In genomic region chr12:68463032-68463431, GRCm38 (mm10) we compare ENCODE assay signal across 10 mouse cellular contexts.
A peak's percentile ranks its signal among the peaks of the same experiment; 100 is the strongest.
DNase-seq lines count a peak whose midpoint lies in the region; ATAC-seq and TF ChIP-seq lines count a peak whose summit lies in the region.
"Had no signal": no experiment of that assay in that cellular context is flagged by ENCODE, and none has a peak within 500 bp of the region (broad histone marks: within the 10 kb centered on the region; RNA-seq: fewer than 3 reads in every experiment).

No protein-coding gene starts in this region.

- no peak overlapping the region for H3K4me2 ChIP-seq in intestine, embryonic 14.5 days (ENCODE audit: low read length)
- no peak overlapping the region for H3K4me2 ChIP-seq in intestine, postnatal 0 days (replicated peaks; ENCODE audit: low read depth)
- H3K4me2 ChIP-seq in intestine, embryonic 16.5 days (ENCODE audit: low read depth, low read length), result no peak overlapping the region
- 0 out of 2 replicates have a peak overlapping the region, but pooled peaks have one; percentile 3 for H3K4me2 ChIP-seq in stomach, embryonic 16.5 days (ENCODE audit: low read depth, low read length)

- H3K9ac ChIP-seq in intestine, embryonic 14.5 days (ENCODE audit: low read length), result no peak overlapping the region
- H3K9ac ChIP-seq in intestine, postnatal 0 days (ENCODE audit: low read depth, low read length), result no peak overlapping the region
- H3K9ac ChIP-seq in intestine, embryonic 16.5 days (ENCODE audit: low read depth, low read length), result no peak overlapping the region
- H3K9ac ChIP-seq in stomach, embryonic 16.5 days (ENCODE audit: low read length), result no peak overlapping the region

- H3K9me3 ChIP-seq in intestine, embryonic 14.5 days (ENCODE audit: control insufficient read depth, low read length), result peaks cover 5% of the 10 kb centered on the region; the same call in 1 of the 2 replicates
- no peaks in the 10 kb centered on the region for H3K9me3 ChIP-seq in intestine, postnatal 0 days (ENCODE audit: control insufficient read depth)
- peaks cover 5% of the 10 kb centered on the region; the same call in 1 of the 2 replicates for H3K9me3 ChIP-seq in intestine, embryonic 16.5 days (ENCODE audit: control insufficient read depth, low read length)
- 0 out of 2 replicates have a peak, but pooled peaks cover 3% of the 10 kb centered on the region for H3K9me3 ChIP-seq in stomach, embryonic 16.5 days (replicated peaks; ENCODE audit: control insufficient read depth, low read length)

- 26% methylated on average over 4 of the region's 4 CpGs for WGBS in intestine, embryonic 14.5 days
- 39% methylated on average over 4 of the region's 4 CpGs for WGBS in intestine, postnatal 0 days
- 33% methylated on average over 4 of the region's 4 CpGs for WGBS in intestine, embryonic 16.5 days
- WGBS in stomach, embryonic 16.5 days, result 21% methylated on average over 4 of the region's 4 CpGs

- H3K4me1 ChIP-seq in intestine, embryonic 14.5 days (replicated peaks; ENCODE audit: control insufficient read depth, insufficient read depth, low read length), result peaks cover 4% of the 10 kb centered on the region; the same call in 1 of the 2 replicates
- H3K4me1 ChIP-seq in intestine, postnatal 0 days (replicated peaks; ENCODE audit: control insufficient read depth, insufficient read depth, low read length), result no peaks in the 10 kb centered on the region
- H3K4me1 ChIP-seq in intestine, embryonic 16.5 days (ENCODE audit: control insufficient read depth, insufficient read depth, low read length), result no peaks in the 10 kb centered on the region
- no peaks in the 10 kb centered on the region for H3K4me1 ChIP-seq in stomach, embryonic 16.5 days (ENCODE audit: control insufficient read depth, insufficient read depth, low read length)

- H3K36me3 ChIP-seq in intestine, embryonic 14.5 days (ENCODE audit: control insufficient read depth, insufficient read depth, low read length), result no peaks in the 10 kb centered on the region
- no peaks in the 10 kb centered on the region for H3K36me3 ChIP-seq in intestine, postnatal 0 days (ENCODE audit: control insufficient read depth, insufficient read depth)
- no peaks in the 10 kb centered on the region for H3K36me3 ChIP-seq in intestine, embryonic 16.5 days (ENCODE audit: control insufficient read depth, insufficient read depth, low read length)
- no peaks in the 10 kb centered on the region for H3K36me3 ChIP-seq in stomach, embryonic 16.5 days (ENCODE audit: control insufficient read depth, insufficient read depth, low read length)

- no peak for TF ChIP-seq CTCF in intestine, postnatal 0 days (IDR thresholded peaks at IDR 0.05; ENCODE audit: low read depth)

- peak overlapping the region; percentile 35; the same call in 1 of the 2 replicates for H3K27ac ChIP-seq in intestine, embryonic 14.5 days (ENCODE audit: low read depth)
- no peak overlapping the region for H3K27ac ChIP-seq in intestine, postnatal 0 days (ENCODE audit: low read depth, low read length)
- no peak overlapping the region for H3K27ac ChIP-seq in intestine, embryonic 16.5 days (ENCODE audit: low read length)
- H3K27ac ChIP-seq in stomach, embryonic 16.5 days (ENCODE audit: low read length), result 0 out of 2 replicates have a peak overlapping the region, but pooled peaks have one; percentile 24

- DNase-seq in intestine, embryonic 14.5 days (ENCODE audit: low spot score), result peak; percentile 52
- DNase-seq in forelimb bud, embryonic 11.5 days (ENCODE audit: low read depth, low spot score), result peak; percentile 19
- peak; percentile 41 for DNase-seq in lung, postnatal 25 days (ENCODE audit: low spot score)
- no peak for DNase-seq in MN1 (ENCODE audit: low spot score)
- DNase-seq in ovary, adult 18-20 months (ENCODE audit: low spot score), result no peak

- no peak overlapping the region for H3K4me3 ChIP-seq in intestine, embryonic 14.5 days (ENCODE audit: low read depth, low read length)
- no peak overlapping the region for H3K4me3 ChIP-seq in intestine, postnatal 0 days (ENCODE audit: low read depth, low read length)
- no peak overlapping the region for H3K4me3 ChIP-seq in intestine, embryonic 16.5 days (ENCODE audit: low read length)
- no peak overlapping the region for H3K4me3 ChIP-seq in stomach, embryonic 16.5 days (replicated peaks; ENCODE audit: low read length)
- H3K4me3 ChIP-seq: erythroblast, embryonic 14.5 days; myocyte had no signal

- ATAC-seq in intestine, embryonic 14.5 days (replicated peaks; ENCODE audit: low FRiP score, low TSS enrichment, low read depth), result peak; percentile 62; the same call in 1 of the 2 replicates
- ATAC-seq in intestine, postnatal 0 days, result no peak
- ATAC-seq in intestine, embryonic 16.5 days, result peak; percentile 81
- peak; percentile 76 for ATAC-seq in stomach, embryonic 16.5 days (ENCODE audit: insufficient read depth, low FRiP score)

- H3K27me3 ChIP-seq in intestine, embryonic 14.5 days (replicated peaks; ENCODE audit: control insufficient read depth, insufficient read depth, low read length), result no peaks in the 10 kb centered on the region
- H3K27me3 ChIP-seq in intestine, postnatal 0 days (replicated peaks; ENCODE audit: control insufficient read depth, insufficient read depth, low read length), result no peaks in the 10 kb centered on the region
- no peaks in the 10 kb centered on the region for H3K27me3 ChIP-seq in intestine, embryonic 16.5 days (replicated peaks; ENCODE audit: control insufficient read depth, insufficient read depth, low read length)
- H3K27me3 ChIP-seq in stomach, embryonic 16.5 days (ENCODE audit: control insufficient read depth, insufficient read depth, low read length), result no peaks in the 10 kb centered on the region

Comparison
In these comparisons a context has a peak if more than half of its experiments do, and no peak if none do; other contexts are left out.
1. H3K27ac ChIP-seq: peak in intestine, embryonic 14.5 days (single experiment) and stomach, embryonic 16.5 days (single experiment); none in intestine, postnatal 0 days (single experiment) and intestine, embryonic 16.5 days (single experiment).
2. DNase-seq: peak in intestine, embryonic 14.5 days (single experiment), forelimb bud, embryonic 11.5 days (single experiment) and lung, postnatal 25 days (single experiment); none in MN1 (single experiment) and ovary, adult 18-20 months (single experiment).